Mouse (Mus musculus) left cerebral cortex, adult 2 months (tissue): ENCODE measurements around the gene Actr3. TPM values are rescaled to one million over a fixed set of nuclear protein-coding genes. Genes with fewer than 3 reads are reported as not detected.

Experiments used
- DNase-seq, 2 experiments: peaks; one replicate each; pipeline ENCODE4 v3.0.0; 2021 to 2022; ENCODE audit warnings: low spot score in 2 of 2, mixed read lengths in 1 of 2; ENCODE audit errors: extremely low spot score in 1 of 2
- H3K27ac ChIP-seq: fragments of 200-600 bp; 2 replicates; pipeline ENCODE4 v1.8.1; 2022
- H3K4me3 ChIP-seq: fragments of 200-600 bp; 2 replicates; pipeline ENCODE4 v1.8.1; 2022
- CTCF ChIP-seq: fragments of 200-600 bp; IDR thresholded peaks from 2 replicates; pipeline ENCODE4 v1.8.1; 2022; ENCODE audit warnings: antibody characterized with exemption, mild to moderate bottlenecking, moderate library complexity
- intact Hi-C: fragments of 180-260 bp; cut with DNase I; formaldehyde crosslinking; loops from one replicate; pipeline ENCODE4 v1.15.1; 2025
- total RNA-seq, 2 experiments: library from RNA; stranded (reverse); gene quantifications; 2 replicates each; pipeline ENCODE4 v1.2.3; 2021

Gene Actr3
- total RNA-seq, 2 experiments from 2014 or later, result 228 to 240 TPM

DNA sequence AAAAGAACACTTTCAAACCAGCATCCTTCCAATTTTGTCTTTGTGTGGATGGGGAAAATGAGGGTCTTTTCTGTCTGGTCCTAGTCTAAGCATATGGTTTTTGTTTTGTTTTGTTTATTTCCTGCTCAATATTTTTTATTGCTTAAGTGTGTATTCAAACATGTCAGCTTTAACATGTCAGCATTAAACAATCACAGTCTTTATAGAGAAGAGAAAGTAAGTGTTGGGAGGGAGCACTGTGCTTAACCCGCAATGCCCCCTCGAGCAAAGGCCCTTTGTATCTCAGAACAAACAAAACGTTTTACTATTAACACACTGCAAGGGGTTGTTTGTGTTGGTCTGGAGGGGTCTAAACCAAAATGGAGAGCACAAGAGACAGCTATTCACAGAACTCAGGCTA is 47.2 kb downstream of the Actr3 start:
- DNase-seq, result no peak
- intact Hi-C loops, result no loop called here
- H3K27ac ChIP-seq, result no peak overlapping the region
- TF ChIP-seq CTCF, result no peak
- no peak overlapping the region for H3K4me3 ChIP-seq

GRCm38 (mm10) chr1:125386217-125386616 is 49.3 kb downstream of the Actr3 start:
- peak; percentile 24 to 30 for DNase-seq
- no peak overlapping the region for H3K4me3 ChIP-seq
- no peak overlapping the region for H3K27ac ChIP-seq
- no peak for TF ChIP-seq CTCF
- intact Hi-C loops, result no loop called here

DNA sequence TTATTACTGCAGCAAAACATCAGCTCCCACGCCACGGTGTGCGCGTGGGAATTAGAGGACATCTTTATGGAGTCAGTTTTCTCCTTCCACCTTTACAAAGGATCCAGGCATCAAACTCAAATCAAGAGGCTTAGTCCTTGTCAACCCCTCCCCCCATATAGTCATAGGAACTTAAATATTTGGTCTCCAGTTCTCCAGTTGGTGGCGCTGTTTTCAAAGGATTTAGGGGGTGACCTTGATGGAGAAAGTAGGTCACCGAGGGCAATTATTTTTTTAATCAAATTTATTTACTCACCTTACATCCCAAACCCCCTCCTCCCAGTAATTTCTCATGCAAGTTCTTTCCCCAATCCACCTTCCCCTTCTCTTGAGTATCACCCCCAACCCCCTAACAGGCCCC is 52.9 kb downstream of the Actr3 start:
- peak; percentile 42 for TF ChIP-seq CTCF
- no peak overlapping the region for H3K27ac ChIP-seq
- H3K4me3 ChIP-seq, result no peak overlapping the region
- no peak for DNase-seq
- intact Hi-C loops, result no loop called here

GRCm38 (mm10) chr1:125378889-125379288 is 56.6 kb downstream of the Actr3 start:
- Histone ChIP-seq H3K4me3 (no peak overlapping the region), H3K27ac (no peak overlapping the region)
- DNase-seq, result no peak
- TF ChIP-seq CTCF, result no peak
- intact Hi-C loops, result loop anchor here (10.0 kb wide), 1 partner anchor 1334 kb away; the partner anchor contains the start of gene Dpp10

DNA sequence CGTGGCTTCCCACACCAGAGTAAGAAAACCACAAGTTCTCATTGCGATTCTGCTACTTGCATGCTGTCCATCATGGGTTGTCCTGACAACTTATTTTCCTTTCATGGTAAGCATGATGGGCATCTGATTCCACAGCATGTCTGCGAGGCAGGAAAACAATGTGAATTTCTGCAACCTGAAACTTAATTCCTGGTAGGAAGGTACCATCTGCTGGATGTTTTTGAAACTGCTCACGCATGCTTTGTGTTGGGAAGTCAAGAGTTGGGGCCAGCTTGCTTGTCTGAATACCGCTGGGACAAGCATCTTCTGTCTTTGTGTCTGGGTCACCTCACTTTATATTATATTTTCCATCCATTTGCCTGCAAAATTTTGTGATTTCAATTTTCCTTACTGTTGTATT is 62.7 kb downstream of the Actr3 start:
- Histone ChIP-seq H3K4me3 (no peak overlapping the region), H3K27ac (no peak overlapping the region)
- peak; percentile 74 for TF ChIP-seq CTCF
- intact Hi-C loops, result loop anchor here (10.0 kb wide), 1 partner anchor 1328 kb away; the partner anchor contains the start of gene Dpp10
- peak; percentile 35 to 46 for DNase-seq

GRCm38 (mm10) chr1:125370779-125371178 is 64.7 kb downstream of the Actr3 start:
- no peak overlapping the region for H3K27ac ChIP-seq
- H3K4me3 ChIP-seq, result no peak overlapping the region
- peak; percentile 48 to 63 for DNase-seq
- intact Hi-C loops, result loop anchor here (1.0 to 10.0 kb wide), 2 partner anchors 652 to 1326 kb away; partner anchors contain the start of gene Dpp10
- peak; percentile 93 for TF ChIP-seq CTCF

- no peak for TF ChIP-seq CTCF
- H3K27ac ChIP-seq, result no peak overlapping the region
- DNase-seq, result no peak
- no peak overlapping the region for H3K4me3 ChIP-seq
- intact Hi-C loops, result no loop called here
These were observed 70.0 kb downstream of the Actr3 start for GRCm38 (mm10) chr1:125365576-125365975.

DNA sequence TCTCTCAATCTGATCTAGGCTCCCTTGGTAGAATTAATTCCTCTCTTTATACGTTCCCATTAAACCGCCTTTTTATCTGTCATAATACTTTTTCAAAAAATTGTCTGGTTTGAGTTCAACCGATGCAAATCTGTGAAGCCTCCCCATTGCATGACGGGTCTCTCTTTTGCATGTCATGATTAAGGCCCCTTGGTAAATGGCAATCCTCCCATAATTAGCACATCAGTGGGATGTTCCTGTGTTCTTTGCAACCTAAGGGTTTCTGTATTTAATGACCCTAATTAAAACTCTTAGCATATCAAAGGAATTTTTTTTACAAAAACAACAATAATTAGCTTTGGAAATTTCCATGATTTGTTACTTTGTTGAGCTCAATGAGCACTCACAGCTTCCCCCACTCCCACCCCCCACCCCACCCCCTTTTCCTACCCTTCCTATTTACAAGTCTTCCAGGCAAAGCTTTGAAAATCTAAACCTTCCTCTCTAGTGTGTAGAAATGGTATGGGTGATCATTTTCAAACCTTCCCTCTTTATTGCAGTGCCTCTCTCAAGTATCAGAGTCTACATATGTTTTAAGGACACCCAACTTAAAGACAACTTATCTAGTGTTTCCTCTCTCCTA is 84.0 kb downstream of the Actr3 start:
- intact Hi-C loops, result no loop called here
- Histone ChIP-seq H3K4me3 (no peak overlapping the region), H3K27ac (no peak overlapping the region)
- TF ChIP-seq CTCF, result no peak
- DNase-seq, result no peak

- Histone ChIP-seq H3K27ac (no peak overlapping the region), H3K4me3 (no peak overlapping the region)
- TF ChIP-seq CTCF, result no peak
- intact Hi-C loops, result no loop called here
- no peak for DNase-seq
These were observed 84.7 kb downstream of the Actr3 start for GRCm38 (mm10) chr1:125350843-125351242.

- intact Hi-C loops, result no loop called here
- H3K27ac ChIP-seq, result no peak overlapping the region
- no peak overlapping the region for H3K4me3 ChIP-seq
- no peak for TF ChIP-seq CTCF
- DNase-seq, result no peak
These were observed 89.7 kb downstream of the Actr3 start for GRCm38 (mm10) chr1:125345854-125346253.

DNA sequence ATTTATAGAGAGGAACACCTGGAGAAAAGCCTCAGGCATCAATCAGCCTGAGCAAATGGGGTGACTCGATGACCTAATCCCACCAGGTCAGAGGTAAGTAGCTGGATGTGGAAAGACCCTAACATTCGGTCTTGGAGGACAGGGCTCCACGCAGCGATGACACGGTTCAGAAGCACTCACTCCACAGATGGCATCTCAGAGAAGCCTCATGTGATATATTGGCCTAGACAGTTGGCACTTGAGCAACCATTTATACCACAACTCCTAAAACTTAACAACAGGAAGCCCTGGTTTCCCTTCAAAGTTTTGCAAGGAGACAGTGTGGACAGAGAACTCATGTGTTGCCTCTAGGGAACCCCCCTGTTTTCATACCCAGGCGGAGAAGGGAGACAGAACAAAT is 90.1 kb downstream of the Actr3 start:
- H3K4me3 ChIP-seq, result no peak overlapping the region
- no peak for TF ChIP-seq CTCF
- DNase-seq, result no peak
- no peak overlapping the region for H3K27ac ChIP-seq
- intact Hi-C loops, result no loop called here

GRCm38 (mm10) chr1:125343105-125343504 is 92.4 kb downstream of the Actr3 start:
- no peak for TF ChIP-seq CTCF
- intact Hi-C loops, result no loop called here
- no peak for DNase-seq
- H3K27ac ChIP-seq, result no peak overlapping the region
- H3K4me3 ChIP-seq, result no peak overlapping the region

Other genes starting within 250 kb of the Actr3 start
- gene Slc35f5, start 124.9 kb upstream of the Actr3 start, total RNA-seq, result 10 to 100 TPM; 21.0 TPM
- gene Gpr39, start 241.3 kb upstream of the Actr3 start, total RNA-seq, result not detected